Mouse (Mus musculus) kidney, embryonic 14.5 days (tissue): ENCODE measurements around the gene Abhd8. TPM values are rescaled to one million over a fixed set of nuclear protein-coding genes. Genes with fewer than 3 reads are reported as not detected.

Experiments used
- ATAC-seq: fragments of 200-750 bp; cut with Nextera tagmentation; 2 replicates; pipeline ENCODE4 v1.8.0; 2017; ENCODE audit warnings: moderate number of reproducible peaks, mild to moderate bottlenecking, moderate TSS enrichment, moderate library complexity; ENCODE audit not compliant: low FRiP score, low TSS enrichment
- H3K27ac ChIP-seq: fragments of 300-500 bp; sonication (generic); 2 replicates; pipeline ENCODE4 v1.5.1; 2014; ENCODE audit warnings: low read depth, mild to moderate bottlenecking, low read length, moderate library complexity, mixed read lengths
- H3K27me3 ChIP-seq: fragments of 300-500 bp; sonication (generic); 2 replicates; pipeline ENCODE4 v1.6.1; 2014; ENCODE audit warnings: mild to moderate bottlenecking, low read length; ENCODE audit not compliant: control insufficient read depth, insufficient read depth
- H3K36me3 ChIP-seq: fragments of 300-500 bp; sonication (generic); 2 replicates; pipeline ENCODE4 v1.6.1; 2014; ENCODE audit warnings: low read length, mixed read lengths; ENCODE audit not compliant: control insufficient read depth, insufficient read depth
- H3K4me1 ChIP-seq: fragments of 300-500 bp; sonication (generic); 2 replicates; pipeline ENCODE4 v1.6.1; 2014; ENCODE audit warnings: low read length, mixed read lengths; ENCODE audit not compliant: control insufficient read depth, insufficient read depth
- H3K4me2 ChIP-seq: fragments of 300-500 bp; sonication (generic); replicated peaks from 2 replicates; pipeline ENCODE4 v1.6.1; 2014; ENCODE audit warnings: low read depth, mild to moderate bottlenecking, low read length
- H3K4me3 ChIP-seq: fragments of 300-500 bp; sonication (generic); 2 replicates; pipeline ENCODE4 v1.5.1; 2014; ENCODE audit warnings: mild to moderate bottlenecking, low read length
- H3K9ac ChIP-seq: fragments of 300-500 bp; sonication (generic); 2 replicates; pipeline ENCODE4 v1.6.1; 2014; ENCODE audit warnings: low read depth, mild to moderate bottlenecking, low read length, moderate library complexity
- H3K9me3 ChIP-seq: fragments of 300-500 bp; sonication (generic); 2 replicates; pipeline ENCODE4 v1.6.1; 2016; ENCODE audit warnings: low read length; ENCODE audit not compliant: control insufficient read depth
- WGBS: fragments of 180-500 bp; shearing (Covaris S2); extraction: QIAGEN DNeasy Blood & Tissue Kit; methylation state at CpG from one replicate; pipeline ENCODE4 v1.1.7; 2014; 5-methylcytosine and 5-hydroxymethylcytosine counted together
- polyA plus RNA-seq: library from polyadenylated mRNA; unstranded; fragments of >200 nt; fragmentation: Nextera tagmentation; extraction: Ambion mirVana; gene quantifications from 2 replicates; pipeline ENCODE4 v1.2.1, GENCODE M21; 2014

Abhd8 gene
- polyA plus RNA-seq, 1 experiment from 2014 or later = 32.5 TPM

DNA sequence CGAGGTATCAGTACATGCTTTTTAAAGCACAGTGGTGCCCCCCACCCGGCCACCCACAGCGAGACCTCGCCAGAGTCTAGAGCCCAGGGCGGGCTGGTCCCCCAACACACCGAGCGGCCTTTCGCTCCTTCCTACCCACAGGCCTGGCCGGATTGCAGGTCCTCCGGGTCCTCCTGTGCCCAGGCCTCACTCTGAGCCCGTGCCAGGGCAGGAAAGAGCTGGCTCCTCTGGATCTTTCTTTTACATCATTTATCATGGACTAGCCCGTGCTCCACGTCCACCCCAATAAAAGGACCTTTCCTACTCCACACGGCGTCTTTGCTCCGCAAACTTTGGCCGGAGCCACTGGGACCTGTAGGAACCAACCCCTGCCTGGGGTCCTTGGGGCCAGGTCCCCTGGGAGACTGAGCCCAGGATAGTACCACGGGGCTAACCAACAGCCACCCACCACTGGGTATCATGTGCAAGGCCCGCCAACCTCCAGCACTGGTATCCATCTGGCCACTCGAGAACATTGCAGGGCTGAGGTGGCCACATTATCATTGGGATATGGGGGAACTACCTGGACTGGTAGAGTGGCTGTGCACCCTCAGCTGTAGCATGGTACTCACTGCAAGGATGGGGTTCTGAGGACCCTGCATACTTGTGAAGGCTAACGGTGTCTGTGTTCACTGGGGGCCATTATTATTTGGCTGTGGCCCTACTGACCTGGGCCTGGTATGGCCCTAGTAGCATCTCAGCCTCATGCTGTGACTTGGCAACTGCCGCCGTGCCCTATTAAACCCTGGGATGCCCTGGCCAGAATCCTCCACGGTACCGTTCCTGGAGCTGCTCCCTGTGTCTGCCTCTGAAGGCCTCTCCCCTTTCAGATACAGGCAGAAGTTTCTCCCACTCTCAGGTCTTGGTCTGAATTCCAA is 11.6 kb upstream of the Abhd8 start:
- H3K27ac ChIP-seq = 0 out of 2 replicates have a peak overlapping the region, but pooled peaks have one; percentile 68
- no peaks in the 10 kb centered on the region for H3K27me3 ChIP-seq
- H3K4me1 ChIP-seq = peaks cover 11% of the 10 kb centered on the region; the same call in 1 of the 2 replicates
- no peak for ATAC-seq
- H3K4me3 ChIP-seq = no peak overlapping the region
- peaks cover 47% of the 10 kb centered on the region for H3K36me3 ChIP-seq
- 88% methylated on average over 25 of the region's 25 CpGs for WGBS
- H3K9ac ChIP-seq = no peak overlapping the region
- H3K9me3 ChIP-seq = no peaks in the 10 kb centered on the region
- no peak overlapping the region for H3K4me2 ChIP-seq

- H3K4me1 ChIP-seq = peaks cover 11% of the 10 kb centered on the region; the same call in 1 of the 2 replicates
- 94% methylated on average over 18 of the region's 18 CpGs for WGBS
- H3K36me3 ChIP-seq = peaks cover 47% of the 10 kb centered on the region
- H3K9ac ChIP-seq = no peak overlapping the region
- H3K9me3 ChIP-seq = no peaks in the 10 kb centered on the region
- H3K27ac ChIP-seq = no peak overlapping the region
- no peaks in the 10 kb centered on the region for H3K27me3 ChIP-seq
- no peak overlapping the region for H3K4me2 ChIP-seq
- no peak overlapping the region for H3K4me3 ChIP-seq
- no peak for ATAC-seq
Measured at GRCm38 (mm10) chr8:71474344-71474743, 10.9 kb upstream of the Abhd8 start.

DNA sequence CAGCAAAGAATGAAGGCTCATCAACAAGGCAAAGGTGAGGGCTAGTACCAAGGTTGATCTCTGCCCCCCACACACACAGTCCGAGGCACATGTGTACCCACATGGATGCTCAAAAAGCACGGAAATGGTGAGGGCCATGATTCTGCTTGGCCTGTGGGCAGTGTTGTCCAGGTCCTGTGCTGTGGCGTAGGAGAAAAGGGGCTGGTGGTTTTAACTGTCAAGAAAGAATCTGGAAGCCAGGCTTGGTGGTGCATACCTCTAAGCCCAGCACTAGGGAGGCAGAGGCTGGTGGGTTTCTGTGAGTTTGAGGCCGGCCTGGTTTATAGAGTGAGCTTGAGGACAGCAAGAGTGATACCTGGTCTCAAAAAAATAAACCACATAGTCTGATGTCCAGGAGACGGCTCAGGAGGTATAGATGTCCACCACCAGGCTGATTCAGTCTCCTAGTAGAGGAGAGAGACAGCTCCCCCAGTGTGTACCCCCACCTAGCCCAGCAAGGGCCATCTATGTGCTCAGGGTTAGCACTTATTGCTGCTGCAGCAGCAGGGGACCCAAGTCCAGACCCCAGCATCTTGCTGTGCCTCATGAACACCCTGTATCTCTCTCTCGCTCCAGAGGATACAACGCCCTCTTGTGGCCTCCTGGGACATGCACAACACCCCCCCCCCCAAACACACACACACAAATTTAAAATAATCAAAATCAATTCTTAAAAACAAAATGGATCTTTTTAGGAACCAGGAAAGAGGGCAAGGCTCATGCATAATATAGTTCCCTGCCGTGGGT is 9.3 kb upstream of the Abhd8 start:
- no peak overlapping the region for H3K9ac ChIP-seq
- no peak overlapping the region for H3K27ac ChIP-seq
- no peak for ATAC-seq
- H3K4me2 ChIP-seq = no peak overlapping the region
- H3K36me3 ChIP-seq = peaks cover 47% of the 10 kb centered on the region
- 90% methylated on average over 8 of the region's 8 CpGs for WGBS
- H3K27me3 ChIP-seq = no peaks in the 10 kb centered on the region
- no peak overlapping the region for H3K4me3 ChIP-seq
- peaks cover 11% of the 10 kb centered on the region; the same call in 1 of the 2 replicates for H3K4me1 ChIP-seq
- H3K9me3 ChIP-seq = no peaks in the 10 kb centered on the region

- no peak overlapping the region for H3K9ac ChIP-seq
Measured at GRCm38 (mm10) chr8:71471861-71472260, 8.4 kb upstream of the Abhd8 start.

GRCm38 (mm10) chr8:71470913-71471255 is 7.4 kb upstream of the Abhd8 start:
- Histone ChIP-seq H3K9me3 (no peaks in the 10 kb centered on the region), H3K4me2 (no peak overlapping the region), H3K4me1 (peaks cover under 1% of the 10 kb centered on the region; the same call in 1 of the 2 replicates), H3K27ac (no peak overlapping the region), H3K4me3 (no peak overlapping the region), H3K27me3 (no peaks in the 10 kb centered on the region), H3K36me3 (peaks cover 47% of the 10 kb centered on the region), H3K9ac (no peak overlapping the region)
- 84% methylated on average over 5 of the region's 5 CpGs for WGBS
- no peak for ATAC-seq

More at GRCm38 (mm10) chr8:71471861-71472260, 8.4 kb upstream of the Abhd8 start:
- ATAC-seq = no peak
- Histone ChIP-seq H3K4me3 (no peak overlapping the region), H3K36me3 (peaks cover 47% of the 10 kb centered on the region), H3K27me3 (no peaks in the 10 kb centered on the region), H3K4me2 (no peak overlapping the region), H3K4me1 (peaks cover 4% of the 10 kb centered on the region; the same call in 1 of the 2 replicates), H3K27ac (no peak overlapping the region), H3K9me3 (no peaks in the 10 kb centered on the region)
- WGBS = 97% methylated on average over 17 of the region's 17 CpGs

GRCm38 (mm10) chr8:71470146-71470912 is 6.9 kb upstream of the Abhd8 start:
- 87% methylated on average over 3 of the region's 3 CpGs for WGBS
- no peaks in the 10 kb centered on the region; the same call in 1 of the 2 replicates for H3K4me1 ChIP-seq
- no peaks in the 10 kb centered on the region for H3K27me3 ChIP-seq
- no peaks in the 10 kb centered on the region for H3K9me3 ChIP-seq
- H3K36me3 ChIP-seq = peaks cover 47% of the 10 kb centered on the region
- peak overlapping the region; percentile 75 for H3K4me2 ChIP-seq
- H3K27ac ChIP-seq = no peak overlapping the region
- peak overlapping the region; percentile 72 for H3K4me3 ChIP-seq
- ATAC-seq = no peak
- peak overlapping the region; percentile 81; the same call in 1 of the 2 replicates for H3K9ac ChIP-seq

DNA sequence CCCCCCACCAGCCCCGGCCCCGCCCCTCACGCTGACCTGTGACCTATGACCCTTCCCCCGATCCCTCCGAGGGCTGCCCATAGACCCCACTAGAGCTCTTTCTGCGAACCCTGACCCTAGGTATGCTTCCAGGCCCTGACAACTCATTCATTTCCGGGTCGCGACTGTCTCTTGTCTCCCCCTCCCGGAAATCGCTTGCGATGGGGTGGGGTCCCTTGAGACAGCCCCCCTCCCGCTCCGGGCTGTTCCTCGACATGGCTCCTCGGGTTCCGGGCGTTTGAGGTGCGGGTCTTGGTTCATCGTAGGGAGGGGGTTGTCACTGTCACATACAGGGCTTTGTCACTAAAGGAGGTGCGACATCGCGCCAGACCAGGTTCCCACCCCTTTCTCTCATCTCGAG is 6.0 kb upstream of the Abhd8 start:
- 2% methylated on average over 22 of the region's 24 CpGs for WGBS
- Histone ChIP-seq H3K27me3 (no peaks in the 10 kb centered on the region), H3K4me2 (peak overlapping the region; percentile 75), H3K4me1 (no peaks in the 10 kb centered on the region; the same call in 1 of the 2 replicates), H3K9ac (peak overlapping the region; percentile 81), H3K27ac (no peak overlapping the region), H3K36me3 (peaks cover 38% of the 10 kb centered on the region), H3K9me3 (no peaks in the 10 kb centered on the region), H3K4me3 (peak overlapping the region; percentile 72)
- ATAC-seq = peak; percentile 26

GRCm38 (mm10) chr8:71468916-71469315 is 5.5 kb upstream of the Abhd8 start, which contains the start of gene Dda1:
Dda1 (plus strand) TSS chr8:71469199.
- under 1% methylated on average over 44 of the region's 52 CpGs for WGBS

More at GRCm38 (mm10) chr8:71468916-71469315, 5.5 kb upstream of the Abhd8 start, which contains the start of gene Dda1:
- H3K4me2 ChIP-seq = peak within 1 kb of the TSS; percentile 75
- H3K9ac ChIP-seq = peak within 1 kb of the TSS; percentile 81
- H3K27me3 ChIP-seq = no peaks in the 10 kb centered on the region
- H3K36me3 ChIP-seq = peaks cover 33% of the 10 kb centered on the region
- peak within 1 kb of the TSS; percentile 72 for H3K4me3 ChIP-seq
- no peaks in the 10 kb centered on the region for H3K9me3 ChIP-seq
- H3K4me1 ChIP-seq = peaks cover 4% of the 10 kb centered on the region
- ATAC-seq = peak; percentile 90
- no peak within 1 kb of the TSS for H3K27ac ChIP-seq
